Mouse (Mus musculus) liver, embryonic 16.5 days (tissue): ENCODE results near the gene Gm20661. TPM values are rescaled to one million over a fixed set of nuclear protein-coding genes. Genes with fewer than 3 reads are reported as not detected.

Experiments
- ATAC-seq: fragments of 200-750 bp; cut with Nextera tagmentation; 2 replicates; pipeline ENCODE4 v1.8.0; 2017; ENCODE audit warnings: low read depth, mild to moderate bottlenecking, moderate number of reproducible peaks, moderate library complexity
- H3K27ac ChIP-seq: fragments of 300-500 bp; sonication (generic); 2 replicates; pipeline ENCODE4 v1.5.1; 2014; ENCODE audit warnings: mild to moderate bottlenecking, low read length
- H3K27me3 ChIP-seq: fragments of 300-500 bp; sonication (generic); 2 replicates; pipeline ENCODE4 v1.6.1; 2014; ENCODE audit warnings: low read depth, low read length, mixed read lengths; ENCODE audit not compliant: control insufficient read depth, insufficient read depth
- H3K36me3 ChIP-seq: fragments of 300-500 bp; sonication (generic); 2 replicates; pipeline ENCODE4 v1.6.1; 2014; ENCODE audit warnings: mild to moderate bottlenecking; ENCODE audit not compliant: control insufficient read depth, insufficient read depth
- H3K4me1 ChIP-seq: fragments of 300-500 bp; sonication (generic); 2 replicates; pipeline ENCODE4 v1.6.1; 2014; ENCODE audit warnings: low read depth, low read length, mixed read lengths; ENCODE audit not compliant: control insufficient read depth
- H3K4me2 ChIP-seq: fragments of 300-500 bp; sonication (generic); 2 replicates; pipeline ENCODE4 v1.6.1; 2014; ENCODE audit warnings: low read depth, low read length, mixed read lengths
- H3K4me3 ChIP-seq: fragments of 300-500 bp; sonication (generic); 2 replicates; pipeline ENCODE4 v1.5.1; 2014; ENCODE audit warnings: low read depth, mild to moderate bottlenecking, low read length
- H3K9ac ChIP-seq: fragments of 300-500 bp; sonication (generic); 2 replicates; pipeline ENCODE4 v1.6.1; 2014; ENCODE audit warnings: low read depth, low read length
- H3K9me3 ChIP-seq: fragments of 300-500 bp; sonication (generic); replicated peaks from 2 replicates; pipeline ENCODE4 v1.6.1; 2016; ENCODE audit warnings: low read length; ENCODE audit not compliant: control insufficient read depth
- WGBS: fragments of 180-500 bp; shearing (Covaris S2); extraction: QIAGEN DNeasy Blood & Tissue Kit; methylation state at CpG from one replicate; pipeline ENCODE4 v1.1.7; 2014; ENCODE audit not compliant: insufficient replicate concordance; 5-methylcytosine and 5-hydroxymethylcytosine counted together
- polyA plus RNA-seq: library from polyadenylated mRNA; unstranded; fragments of >200 nt; fragmentation: Nextera tagmentation; extraction: Ambion mirVana; gene quantifications from 2 replicates; pipeline ENCODE4 v1.2.1, GENCODE M21; 2015

The Gm20661 gene
- 0.41 and 0.49 TPM in 2 replicates for polyA plus RNA-seq

DNA sequence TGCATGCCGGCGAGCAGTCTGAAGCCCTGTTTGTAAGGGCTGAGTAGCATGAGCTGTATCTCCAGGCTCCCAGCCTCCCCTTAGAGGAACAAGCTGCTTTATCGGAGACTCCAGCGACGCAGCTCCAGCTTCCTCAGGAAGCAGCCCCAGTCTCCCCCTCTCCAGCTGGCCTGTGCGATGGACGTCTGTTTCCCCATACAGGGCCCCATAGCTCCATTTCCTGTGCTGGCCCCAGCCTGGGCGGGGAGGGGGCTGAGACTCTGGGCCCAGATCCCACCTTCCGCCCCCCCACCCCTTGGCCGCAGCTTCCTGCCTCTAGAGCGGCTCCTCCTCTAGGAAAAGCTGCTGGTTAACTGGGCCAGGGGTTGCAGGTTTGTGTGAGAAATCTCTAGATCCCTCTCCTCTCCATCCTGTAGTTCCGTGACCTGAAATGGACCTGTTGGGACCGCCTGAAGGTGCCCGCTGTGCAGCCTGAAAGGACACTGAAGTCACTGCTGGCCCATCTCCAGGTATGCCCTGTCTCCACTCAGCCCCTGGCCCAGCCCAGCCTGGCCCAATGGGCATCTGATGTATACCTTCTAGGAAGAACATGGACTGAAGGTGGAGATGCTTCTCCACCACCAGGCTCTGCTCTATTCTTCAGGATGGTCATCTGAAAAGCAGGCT is at the start of gene Gm20661:
TSS of gene Gm20661 (plus strand) at position 378 of the 666 bp plus-strand sequence.
- Histone ChIP-seq H3K9ac (peak within 1 kb of the TSS; percentile 90), H3K36me3 (peaks cover 57% of the 10 kb centered on the region)

GRCm38 (mm10) chr9:107934146-107934545 is 48.7 kb upstream of the Gm20661 start:
- no peak overlapping the region for H3K4me2 ChIP-seq
- no peak overlapping the region for H3K9ac ChIP-seq
- no peak overlapping the region for H3K27ac ChIP-seq
- ATAC-seq, result no peak
- H3K4me3 ChIP-seq, result no peak overlapping the region
- H3K4me1 ChIP-seq, result peaks cover 5% of the 10 kb centered on the region
- H3K9me3 ChIP-seq, result no peaks in the 10 kb centered on the region
- H3K36me3 ChIP-seq, result no peaks in the 10 kb centered on the region
- H3K27me3 ChIP-seq, result peaks cover 39% of the 10 kb centered on the region
- 63% methylated on average over 11 of the region's 11 CpGs for WGBS

More for the DNA sequence above, at the start of gene Gm20661:
- H3K4me3 ChIP-seq, result peak within 1 kb of the TSS; percentile 91
- H3K4me2 ChIP-seq, result peak within 1 kb of the TSS; percentile 97
- 16% methylated on average over 14 of the region's 14 CpGs for whole genome bisulfite sequencing
- peaks cover 70% of the 10 kb centered on the region for H3K4me1 ChIP-seq
- ATAC-seq, result peak; percentile 73
- H3K9me3 ChIP-seq, result no peaks in the 10 kb centered on the region
- H3K27ac ChIP-seq, result peak within 1 kb of the TSS; percentile 96
- H3K27me3 ChIP-seq, result no peaks in the 10 kb centered on the region

DNA sequence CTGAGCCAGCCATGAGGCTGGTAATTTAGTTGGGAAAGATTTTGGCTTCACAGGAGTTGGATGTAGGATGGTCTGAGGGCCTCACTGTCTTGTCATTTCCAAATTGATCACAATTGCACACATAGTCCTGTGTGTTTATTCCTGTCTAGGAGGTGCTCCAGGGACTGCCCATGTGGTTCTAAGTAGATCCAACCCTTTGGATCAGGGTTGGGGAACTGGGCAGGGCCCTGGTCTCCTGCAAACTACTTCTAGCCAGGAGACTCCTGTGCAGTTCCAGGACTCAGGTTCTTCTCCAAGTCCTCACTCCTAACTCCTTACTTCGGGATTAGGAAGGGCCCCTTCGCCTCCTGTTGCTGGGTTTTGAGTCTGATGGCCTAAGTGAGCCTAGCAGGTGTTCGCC is 47.5 kb upstream of the Gm20661 start, which contains the start of gene Camkv:
TSS of gene Camkv (plus strand) at position 301 of the 400 bp plus-strand sequence.
- H3K4me3 ChIP-seq, result peak within 1 kb of the TSS; percentile 34
- WGBS, result 29% methylated on average over 3 of the region's 3 CpGs
- peaks cover 44% of the 10 kb centered on the region for H3K27me3 ChIP-seq
- peaks cover 5% of the 10 kb centered on the region for H3K4me1 ChIP-seq
- H3K4me2 ChIP-seq, result peak within 1 kb of the TSS; percentile 51
- H3K9ac ChIP-seq, result no peak within 1 kb of the TSS
- H3K9me3 ChIP-seq, result no peaks in the 10 kb centered on the region
- no peak within 1 kb of the TSS for H3K27ac ChIP-seq
- ATAC-seq, result no peak
- H3K36me3 ChIP-seq, result no peaks in the 10 kb centered on the region

GRCm38 (mm10) chr9:107935790-107936214 is 47.1 kb upstream of the Gm20661 start:
- no peak for ATAC-seq

DNA sequence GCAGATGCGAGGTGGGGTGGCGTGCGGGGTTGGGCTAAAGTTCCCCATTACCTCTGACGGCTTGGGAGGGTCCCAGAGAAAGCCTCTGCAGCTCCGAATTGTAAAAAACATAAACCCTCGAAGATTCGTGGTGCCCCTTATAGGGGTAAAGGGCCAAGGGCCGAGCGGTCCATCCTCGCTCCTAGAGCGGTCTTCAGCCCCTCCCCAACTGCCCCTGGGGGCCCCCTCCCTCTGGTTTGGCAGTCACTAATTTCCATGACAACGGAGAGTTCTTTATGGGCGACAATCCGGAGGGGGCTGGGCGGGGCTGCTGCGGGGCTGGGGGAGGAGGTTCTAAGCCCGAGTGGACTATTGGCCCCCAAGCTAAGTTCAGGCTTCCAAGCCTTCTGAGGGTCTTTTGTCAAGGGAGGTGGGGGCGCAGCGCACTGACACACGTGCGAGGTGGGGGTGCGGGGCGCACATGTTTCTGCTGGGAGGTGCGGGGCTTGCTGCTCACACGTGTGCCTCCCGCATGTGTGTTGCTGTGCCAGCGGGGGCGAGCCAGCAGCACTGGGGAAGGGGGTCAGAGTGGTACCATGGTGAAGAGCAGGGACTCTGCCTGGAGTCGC is 46.5 kb upstream of the Gm20661 start:
- no peaks in the 10 kb centered on the region for H3K9me3 ChIP-seq
- no peak overlapping the region for H3K9ac ChIP-seq
- H3K4me1 ChIP-seq, result peaks cover 5% of the 10 kb centered on the region
- H3K4me3 ChIP-seq, result peak overlapping the region; percentile 34
- H3K27ac ChIP-seq, result no peak overlapping the region
- H3K36me3 ChIP-seq, result no peaks in the 10 kb centered on the region
- WGBS, result 5% methylated on average over 29 of the region's 29 CpGs
- peaks cover 47% of the 10 kb centered on the region for H3K27me3 ChIP-seq
- peak overlapping the region; percentile 51 for H3K4me2 ChIP-seq
- ATAC-seq, result no peak

More at GRCm38 (mm10) chr9:107935790-107936214, 47.1 kb upstream of the Gm20661 start:
- under 1% methylated on average over 41 of the region's 41 CpGs for WGBS
- H3K4me3 ChIP-seq, result peak overlapping the region; percentile 34
- H3K27ac ChIP-seq, result no peak overlapping the region
- peaks cover 5% of the 10 kb centered on the region for H3K4me1 ChIP-seq
- no peak overlapping the region for H3K9ac ChIP-seq
- H3K27me3 ChIP-seq, result peaks cover 47% of the 10 kb centered on the region
- H3K9me3 ChIP-seq, result no peaks in the 10 kb centered on the region
- no peaks in the 10 kb centered on the region for H3K36me3 ChIP-seq
- peak overlapping the region; percentile 51 for H3K4me2 ChIP-seq

DNA sequence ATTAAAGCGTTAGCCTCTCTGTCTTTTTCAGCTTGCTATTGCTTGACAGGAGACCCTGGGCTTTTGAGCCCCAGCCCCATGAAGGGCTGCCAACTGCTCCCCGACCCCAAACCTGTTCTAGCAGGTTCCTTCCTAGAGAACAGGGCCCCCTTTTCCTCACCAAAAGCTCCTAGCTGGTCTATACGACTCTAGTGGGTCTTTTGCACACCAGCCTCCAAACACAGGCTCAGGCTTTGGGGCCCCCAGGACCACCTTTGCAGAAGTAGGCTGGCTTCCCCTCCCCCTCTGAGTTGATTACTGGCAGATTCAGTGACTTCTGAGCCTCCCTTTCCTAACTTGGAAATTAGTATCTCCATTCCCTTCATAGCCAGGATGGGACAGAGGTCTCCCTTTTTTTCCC is 46.0 kb upstream of the Gm20661 start:
- Histone ChIP-seq H3K4me2 (no peak overlapping the region), H3K4me1 (peaks cover 5% of the 10 kb centered on the region), H3K27me3 (peaks cover 47% of the 10 kb centered on the region), H3K4me3 (no peak overlapping the region), H3K27ac (no peak overlapping the region), H3K36me3 (no peaks in the 10 kb centered on the region), H3K9ac (no peak overlapping the region), H3K9me3 (no peaks in the 10 kb centered on the region)
- no peak for ATAC-seq
- 26% methylated on average over 3 of the region's 3 CpGs for WGBS

GRCm38 (mm10) chr9:107947241-107948194 is 35.3 kb upstream of the Gm20661 start:
- Histone ChIP-seq H3K27me3 (no peaks in the 10 kb centered on the region), H3K9ac (no peak overlapping the region), H3K4me3 (no peak overlapping the region), H3K9me3 (no peaks in the 10 kb centered on the region), H3K4me2 (no peak overlapping the region), H3K27ac (no peak overlapping the region), H3K4me1 (peaks cover 19% of the 10 kb centered on the region), H3K36me3 (no peaks in the 10 kb centered on the region)
- no peak for ATAC-seq
- WGBS, result 79% methylated on average over 31 of the region's 31 CpGs

DNA sequence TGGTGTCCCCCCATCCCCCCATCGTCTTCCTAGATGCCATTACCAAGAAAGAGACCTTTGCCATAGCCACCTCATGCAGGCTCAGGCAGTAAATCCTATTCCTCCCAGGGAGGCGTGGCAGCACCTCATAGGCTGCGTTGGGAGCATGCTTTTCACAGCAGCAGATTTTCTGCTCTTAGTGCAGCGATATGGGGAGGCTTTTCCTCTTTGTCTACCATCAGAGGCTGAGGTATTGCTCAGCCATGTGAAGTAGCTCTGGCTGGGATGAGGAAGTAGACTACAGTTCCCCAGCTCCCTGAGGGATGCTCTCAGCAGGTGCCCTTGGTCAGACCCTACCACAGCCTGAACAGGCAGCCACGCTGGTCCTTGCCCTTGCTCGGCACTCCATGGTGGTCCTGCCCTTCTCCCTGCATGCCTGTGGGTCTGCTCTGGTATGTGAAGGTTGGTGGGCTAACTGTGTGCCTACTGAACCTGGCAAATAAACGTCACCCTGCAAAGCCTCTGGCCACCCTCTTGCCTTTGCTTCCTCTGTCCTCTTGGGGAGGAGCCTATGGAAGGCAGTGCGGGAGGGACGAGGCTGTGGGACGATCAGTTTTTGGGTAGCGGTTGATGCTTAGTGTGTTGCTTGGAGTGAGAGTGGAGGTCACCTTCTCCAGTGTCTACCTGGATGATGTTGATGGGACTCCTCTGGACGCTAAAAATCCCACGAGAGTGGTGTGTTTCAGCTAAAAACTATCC is 33.5 kb upstream of the Gm20661 start:
- no peak overlapping the region for H3K9ac ChIP-seq
- no peaks in the 10 kb centered on the region for H3K36me3 ChIP-seq
- ATAC-seq, result no peak
- WGBS, result 65% methylated on average over 13 of the region's 13 CpGs
- peaks cover 24% of the 10 kb centered on the region for H3K4me1 ChIP-seq
- H3K9me3 ChIP-seq, result no peaks in the 10 kb centered on the region
- no peak overlapping the region for H3K4me3 ChIP-seq
- no peaks in the 10 kb centered on the region for H3K27me3 ChIP-seq
- no peak overlapping the region for H3K4me2 ChIP-seq
- no peak overlapping the region for H3K27ac ChIP-seq
